Mouse (Mus musculus) heart, adult 10 weeks (tissue): Measurements from ENCODE around the gene Prpf31. TPM values are rescaled to one million over a fixed set of nuclear protein-coding genes. Genes with fewer than 3 reads are reported as not detected.

ENCODE experiments used
- polyA plus RNA-seq: library from polyadenylated mRNA; stranded (reverse); fragments of 350-450 nt; fragmentation: Illumina TruSeq; extraction: RNeasy Lipid Tissue Mini Kit (QIAGEN cat#74804); gene quantifications from one replicate; pipeline ENCODE4 v1.2.3, GENCODE M21; 2014; ENCODE audit warnings: low read depth, low replicate concordance

The Prpf31 gene
- polyA plus RNA-seq: 32.6 TPM

DNA sequence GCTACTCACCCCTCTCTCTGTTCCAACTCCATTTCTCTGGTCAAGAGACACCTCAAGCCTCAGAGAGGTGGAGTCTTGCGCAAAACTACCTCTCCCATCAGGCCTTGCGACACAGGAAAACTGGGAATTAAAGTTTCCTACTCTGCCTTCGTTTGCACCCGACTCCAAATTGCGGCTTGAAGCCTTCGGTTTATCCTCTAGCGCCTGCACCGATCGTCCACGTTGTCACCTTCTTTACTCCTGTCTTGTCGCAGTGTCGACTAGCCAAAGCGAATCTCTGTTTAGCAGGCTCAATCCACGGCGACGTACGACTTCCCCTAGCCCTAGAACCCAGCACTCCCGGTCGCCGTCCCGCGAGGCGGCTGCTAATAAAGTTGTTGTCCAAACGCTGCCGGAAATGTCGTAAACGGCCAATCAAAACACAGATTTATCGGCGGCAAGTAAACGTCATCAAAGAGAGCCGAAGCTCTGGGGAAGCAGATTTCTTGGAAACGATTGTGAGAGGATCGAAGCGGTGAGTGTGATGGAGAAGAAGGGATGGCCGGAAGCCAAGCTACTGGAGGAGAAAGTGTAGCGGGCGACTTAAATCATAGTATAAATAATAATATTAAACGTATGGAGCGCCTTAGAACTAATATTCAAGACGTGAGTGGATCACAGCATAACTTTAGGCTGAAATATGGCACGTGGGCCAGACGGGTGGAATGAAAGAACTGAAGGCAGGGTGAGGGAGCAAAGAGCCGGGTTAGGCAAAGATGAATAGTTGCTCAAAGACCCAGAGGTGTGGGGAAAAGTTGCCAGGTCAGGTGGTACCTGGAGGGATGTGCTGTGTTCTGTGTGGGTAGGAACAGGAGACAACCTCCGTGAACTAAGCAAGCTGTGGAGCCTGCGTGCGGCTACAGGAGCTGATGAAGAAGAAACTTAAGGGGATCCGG lies at the start of gene Prpf31, which contains the start of gene Tfpt:
Gene Prpf31 (plus strand): TSS at position 443 of the 935 bp plus-strand sequence.
Gene Tfpt (minus strand): TSS at position 387 of the 935 bp plus-strand sequence.

DNA sequence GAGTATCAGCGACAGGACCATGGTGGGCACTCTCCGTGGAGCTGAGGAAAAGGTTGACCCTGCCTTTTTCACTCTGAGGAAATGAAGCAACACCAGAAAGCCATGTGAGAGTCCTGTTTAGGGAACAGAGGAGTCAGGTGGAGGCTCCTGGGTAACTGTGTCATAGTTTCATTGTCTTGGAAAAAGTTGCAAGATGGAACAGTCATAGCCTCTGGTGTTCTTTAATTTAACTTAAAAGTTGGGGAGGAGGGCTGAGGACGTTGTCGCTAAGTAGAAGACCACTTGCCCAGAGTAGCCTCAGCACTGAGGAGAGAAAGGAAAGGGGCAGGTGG lies 13.8 kb upstream of the Prpf31 start, which contains the start of gene Oscar:
Gene Oscar (minus strand): TSS at position 101 of the 332 bp plus-strand sequence.

GRCm38 (mm10) chr7:3617242-3617995 lies 12.4 kb upstream of the Prpf31 start, which contains the start of gene Ndufa3:
TSS of gene Ndufa3 (plus strand) at chr7:3617373.

DNA sequence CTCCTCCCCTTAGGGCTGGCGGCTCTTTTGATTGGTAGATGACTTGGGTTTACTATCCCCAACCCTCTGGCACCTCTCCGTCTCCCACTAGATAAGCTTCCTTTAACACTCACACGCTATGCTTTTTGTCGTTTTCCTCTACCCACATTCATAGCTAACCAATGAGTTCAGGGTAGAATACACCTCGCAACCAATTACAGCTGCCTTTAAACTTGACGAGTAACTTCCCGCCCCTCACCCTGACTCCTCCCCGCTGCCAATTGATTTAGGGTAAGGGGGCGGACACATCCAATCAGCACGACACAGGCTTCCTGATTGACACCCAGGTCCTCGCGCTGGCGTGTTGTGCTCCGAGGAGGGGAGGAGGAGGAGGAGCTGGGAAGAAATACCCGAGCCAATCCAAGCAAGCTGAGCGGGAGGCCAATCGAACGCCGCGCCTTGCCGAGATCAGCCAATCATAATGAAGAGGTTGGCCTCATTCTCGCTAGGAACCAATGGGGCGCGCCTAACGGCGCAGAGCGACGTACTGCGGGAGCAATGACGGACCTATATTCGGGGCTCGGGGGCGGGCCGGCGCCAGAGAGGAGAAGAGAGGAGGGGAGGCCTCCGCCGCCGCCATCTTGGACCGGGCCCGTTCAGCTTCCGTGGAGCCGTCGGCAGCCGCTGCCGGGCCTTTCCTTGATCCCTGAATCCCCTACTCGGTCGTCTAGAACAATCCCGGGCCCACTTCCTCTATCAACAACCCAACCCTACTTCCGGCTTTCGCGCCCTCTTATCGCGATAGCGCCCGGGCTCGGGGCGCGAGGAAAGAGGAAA lies 15.1 kb downstream of the Prpf31 start, which contains the start of gene Cnot3:
Gene Cnot3 (plus strand): TSS at position 597 of the 816 bp plus-strand sequence.

GRCm38 (mm10) chr7:3665215-3666114 lies 35.7 kb downstream of the Prpf31 start, which contains the start of gene Leng1:
TSS of gene Leng1 (minus strand) at chr7:3665840.

DNA sequence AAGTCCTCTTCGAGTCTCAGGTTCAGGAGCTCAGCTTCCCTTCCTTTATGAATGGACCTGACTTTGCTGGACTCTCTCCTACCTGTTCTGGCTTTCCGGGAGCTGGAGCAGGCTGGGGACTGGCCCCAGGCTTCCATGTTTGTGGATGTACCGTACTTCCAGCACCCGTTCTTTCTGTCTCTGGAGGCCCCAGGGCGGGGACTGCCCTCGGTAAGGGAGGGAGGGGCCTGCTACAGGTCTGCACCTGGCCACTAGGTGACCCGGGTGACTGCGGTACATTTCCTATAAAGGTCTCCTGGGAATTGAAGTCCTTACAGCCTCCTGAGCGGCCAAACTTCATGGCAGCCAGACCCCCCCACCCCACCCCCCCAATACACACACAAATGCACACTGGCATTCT lies 47.6 kb downstream of the Prpf31 start, which contains the start of gene Tmc4:
Gene Tmc4 (minus strand): TSS at position 212 of the 400 bp plus-strand sequence.

Other genes starting within 250 kb of the Prpf31 start
- not detected for gene Cacng8, start 239.3 kb upstream of the Prpf31 start, polyA plus RNA-seq
- gene Cacng6, start 205.8 kb upstream of the Prpf31 start, polyA plus RNA-seq: 4.2 TPM
- gene Tarm1, start 127.4 kb upstream of the Prpf31 start, polyA plus RNA-seq: not detected
- gene Oscar, start 13.8 kb upstream of the Prpf31 start, polyA plus RNA-seq: not detected
- 1,418 TPM for gene Ndufa3, start 12.6 kb upstream of the Prpf31 start, polyA plus RNA-seq
- gene Tfpt, start 56 bp upstream of the Prpf31 start, polyA plus RNA-seq: 21.6 TPM
- 30.1 TPM for gene Cnot3, start 15.3 kb downstream of the Prpf31 start, polyA plus RNA-seq
- gene Leng1, start 35.9 kb downstream of the Prpf31 start, polyA plus RNA-seq: 18.2 TPM
- gene Tmc4, start 47.6 kb downstream of the Prpf31 start, polyA plus RNA-seq: 2.0 TPM
- gene Tsen34, start 62.9 kb downstream of the Prpf31 start, polyA plus RNA-seq: 63.7 TPM
- 26.1 TPM for gene Mboat7, start 63.5 kb downstream of the Prpf31 start, polyA plus RNA-seq
- gene Rps9, start 74.0 kb downstream of the Prpf31 start, polyA plus RNA-seq: 1,030 TPM
- gene Pirb, start 90.4 kb downstream of the Prpf31 start, polyA plus RNA-seq: 3.3 TPM
- not detected for gene Gm15448, start 195.7 kb downstream of the Prpf31 start, polyA plus RNA-seq
- gene Pira2, start 215.1 kb downstream of the Prpf31 start, polyA plus RNA-seq: 0.16 TPM